Mouse (Mus musculus) CH12.LX (cell line): ENCODE measurements around the gene Sppl2b. TPM values are rescaled to one million over a fixed set of nuclear protein-coding genes. Genes with fewer than 3 reads are reported as not detected.

Experiments used
- DNase-seq: peaks from one replicate; pipeline ENCODE4 v3.0.0-alpha.2; 2013; ENCODE audit errors: extremely low read depth
- H3K27ac ChIP-seq: 2 replicates; pipeline ENCODE4 v1.5.1; 2012; ENCODE audit warnings: low read depth, mild to moderate bottlenecking, control low read depth, moderate library complexity; ENCODE audit not compliant: insufficient read depth
- H3K27me3 ChIP-seq: replicated peaks from 2 replicates; pipeline ENCODE3; 2012; ENCODE audit warnings: inconsistent platforms
- H3K36me3 ChIP-seq, 2 experiments: replicated peaks in 1 of 2; 2 replicates each; pipeline versions ENCODE3 to v1.6.1; 2012; ENCODE audit warnings: inconsistent platforms in 1 of 2, low read length in 1 of 2, mild to moderate bottlenecking in 1 of 2, mixed read lengths in 1 of 2, moderate library complexity in 1 of 2; ENCODE audit not compliant: control insufficient read depth in 1 of 2, insufficient read depth in 1 of 2
- H3K4me1 ChIP-seq, 2 experiments: 2 replicates each; pipeline ENCODE4 v1.6.1; 2012; ENCODE audit warnings: inconsistent platforms in 1 of 2, moderate library complexity in 1 of 2; ENCODE audit not compliant: insufficient read depth in 2 of 2, control insufficient read depth in 1 of 2
- H3K4me2 ChIP-seq: 2 replicates; pipeline ENCODE4 v1.6.1; 2012; ENCODE audit warnings: low read depth, mild to moderate bottlenecking, control low read depth; ENCODE audit not compliant: poor library complexity, insufficient read depth, severe bottlenecking
- H3K4me3 ChIP-seq, 3 experiments: fragments of 150-350 bp in 1 of 3; sonication (generic) in 1 of 3; replicated peaks in 1 of 3; 2 replicates each; pipeline versions ENCODE3 to v1.5.1; 2011 to 2012; ENCODE audit warnings: low read depth in 2 of 3, low read length in 2 of 3, mild to moderate bottlenecking in 2 of 3, moderate library complexity in 2 of 3, control low read depth in 1 of 3, improper control_type of control experiment in 1 of 3, inconsistent platforms in 1 of 3, mixed read lengths in 1 of 3; ENCODE audit not compliant: poor library complexity in 1 of 3
- H3K79me2 ChIP-seq: replicated peaks from 2 replicates; pipeline ENCODE4 v1.6.1; 2012; ENCODE audit warnings: mild to moderate bottlenecking, moderate library complexity; ENCODE audit not compliant: control insufficient read depth, poor library complexity, insufficient read depth, severe bottlenecking; ENCODE audit errors: extremely low read depth
- H3K9ac ChIP-seq: 2 replicates; pipeline ENCODE4 v1.6.1; 2012; ENCODE audit warnings: low read depth, mild to moderate bottlenecking, control low read depth, moderate library complexity; ENCODE audit not compliant: insufficient read depth
- H3K9me3 ChIP-seq: replicated peaks from 2 replicates; pipeline ENCODE3; 2012; ENCODE audit warnings: low read length, inconsistent platforms, mixed read lengths
- CHD1 ChIP-seq: IDR thresholded peaks from 2 replicates; pipeline ENCODE4 v1.6.1; 2012; ENCODE audit warnings: low read depth, low read length, improper control_type of control experiment, inconsistent platforms
- CTCF ChIP-seq, 2 experiments: IDR thresholded peaks in 1 of 2; conservative IDR thresholded peaks in 1 of 2; 2 replicates each; pipeline ENCODE4 v1.5.1; 2011 to 2012; ENCODE audit warnings: low read depth in 2 of 2, low read length in 2 of 2, improper control_type of control experiment in 1 of 2, inconsistent platforms in 1 of 2, mild to moderate bottlenecking in 1 of 2, moderate library complexity in 1 of 2
- E2F4 ChIP-seq: IDR thresholded peaks from 2 replicates; pipeline ENCODE4 v1.6.1; 2011; ENCODE audit warnings: low read depth, low read length, improper control_type of control experiment; ENCODE audit not compliant: insufficient replicate concordance
- ELF1 ChIP-seq: IDR thresholded peaks from 2 replicates; pipeline ENCODE4 v1.6.1; 2014; ENCODE audit warnings: low read depth, mild to moderate bottlenecking, inconsistent platforms, low read length, improper control_type of control experiment
- EP300 ChIP-seq: IDR thresholded peaks from 2 replicates; pipeline ENCODE4 v1.6.1; 2011; ENCODE audit warnings: low read length, improper control_type of control experiment
- ETS1 ChIP-seq: conservative IDR thresholded peaks from 2 replicates; pipeline ENCODE4 v1.6.1; 2012; ENCODE audit warnings: low read depth, mild to moderate bottlenecking, inconsistent platforms, low read length, improper control_type of control experiment, moderate library complexity
- GABPA ChIP-seq: IDR thresholded peaks from 2 replicates; pipeline ENCODE4 v1.6.1; 2012; ENCODE audit warnings: low read depth, low read length, improper control_type of control experiment, inconsistent platforms; ENCODE audit not compliant: insufficient replicate concordance
- JUN ChIP-seq: IDR thresholded peaks from 2 replicates; pipeline ENCODE4 v1.6.1; 2011; ENCODE audit warnings: low read depth, mild to moderate bottlenecking, low read length, improper control_type of control experiment, moderate library complexity; ENCODE audit not compliant: insufficient read depth
- JUND ChIP-seq: conservative IDR thresholded peaks from 2 replicates; pipeline ENCODE4 v1.6.1; 2011; ENCODE audit warnings: low read depth, low read length, improper control_type of control experiment
- KAT2A ChIP-seq: IDR thresholded peaks from 2 replicates; pipeline ENCODE4 v1.6.1; 2012; ENCODE audit warnings: low read length, improper control_type of control experiment, inconsistent platforms; ENCODE audit not compliant: insufficient replicate concordance
- MAZ ChIP-seq: IDR thresholded peaks from 2 replicates; pipeline ENCODE4 v1.6.1; 2012; ENCODE audit warnings: low read depth, mild to moderate bottlenecking, inconsistent platforms, low read length, improper control_type of control experiment, moderate library complexity
- MYC ChIP-seq: IDR thresholded peaks from 2 replicates; pipeline ENCODE4 v1.6.1; 2011; ENCODE audit warnings: low read depth, mild to moderate bottlenecking, improper control_type of control experiment, low read length
- NRF1 ChIP-seq: IDR thresholded peaks from 2 replicates; pipeline ENCODE4 v1.6.1; 2014; ENCODE audit warnings: low read depth, mild to moderate bottlenecking, inconsistent platforms, low read length, improper control_type of control experiment, moderate library complexity
- PAX5 ChIP-seq: IDR thresholded peaks from 2 replicates; pipeline ENCODE4 v1.6.1; 2012; ENCODE audit warnings: low read length, inconsistent platforms, mixed read lengths
- POLR2A ChIP-seq: IDR thresholded peaks from 2 replicates; pipeline ENCODE4 v1.6.1; 2011; ENCODE audit warnings: low read depth, mild to moderate bottlenecking, improper control_type of control experiment, low read length
- POLR2AphosphoS2 ChIP-seq: IDR thresholded peaks from 2 replicates; pipeline ENCODE4 v1.6.1; 2011; ENCODE audit warnings: low read depth, low read length, improper control_type of control experiment
- RAD21 ChIP-seq: IDR thresholded peaks from 2 replicates; pipeline ENCODE4 v1.6.1; 2011; ENCODE audit warnings: low read depth, mild to moderate bottlenecking, low read length, improper control_type of control experiment, moderate library complexity
- RCOR1 ChIP-seq: conservative IDR thresholded peaks from 2 replicates; pipeline ENCODE4 v1.6.1; 2012; ENCODE audit warnings: low read depth, mild to moderate bottlenecking, inconsistent platforms, low read length, improper control_type of control experiment
- SIN3A ChIP-seq: IDR thresholded peaks from 2 replicates; pipeline ENCODE4 v1.6.1; 2012; ENCODE audit warnings: low read length, improper control_type of control experiment, inconsistent platforms
- SMC3 ChIP-seq: IDR thresholded peaks from 2 replicates; pipeline ENCODE4 v1.6.1; 2011; ENCODE audit warnings: low read depth, low read length, improper control_type of control experiment
- TBP ChIP-seq: conservative IDR thresholded peaks from 2 replicates; pipeline ENCODE4 v1.6.1; 2011; ENCODE audit warnings: low read depth, low read length, improper control_type of control experiment
- TCF12 ChIP-seq: IDR thresholded peaks from 2 replicates; pipeline ENCODE4 v1.6.1; 2014; ENCODE audit warnings: low read depth, mild to moderate bottlenecking, inconsistent platforms, low read length, improper control_type of control experiment
- USF1 ChIP-seq: IDR thresholded peaks from 2 replicates; pipeline ENCODE4 v1.6.1; 2014; ENCODE audit warnings: low read depth, mild to moderate bottlenecking, inconsistent platforms, low read length, improper control_type of control experiment
- USF2 ChIP-seq: conservative IDR thresholded peaks from 2 replicates; pipeline ENCODE4 v1.6.1; 2011; ENCODE audit warnings: low read depth, low read length, improper control_type of control experiment
- ZKSCAN1 ChIP-seq: IDR thresholded peaks from 2 replicates; pipeline ENCODE4 v1.6.1; 2012; ENCODE audit warnings: low read depth, inconsistent platforms, low read length, improper control_type of control experiment, borderline replicate concordance
- ZNF384 ChIP-seq: IDR thresholded peaks from 2 replicates; pipeline ENCODE4 v1.6.1; 2012; ENCODE audit warnings: low read depth, low read length, improper control_type of control experiment, inconsistent platforms
- dilution Hi-C: fragments of 300-500 bp; cut with MboI; formaldehyde crosslinking; loops from 2 replicates; pipeline ENCODE4 v1.14.3; 2020; ENCODE audit warnings: low sequenced_read_pairs; ENCODE audit not compliant: extremely low pct_unique_long_range_greater_than_20kb, extremely low pct_ligation_motif_present
- in situ Hi-C: fragments of 300-500 bp; cut with MboI; formaldehyde crosslinking; loops from 3 replicates; pipeline ENCODE4 v1.14.3; 2019; ENCODE audit warnings: low sequenced_read_pairs, low pct_ligation_motif_present, low pct_unique_long_range_greater_than_20kb, mixed read lengths
- polyA plus RNA-seq: library from polyadenylated mRNA; unstranded; fragments of >175 nt; gene quantifications from 2 replicates; pipeline ENCODE4 v1.2.1, GENCODE M21; 2012; ENCODE audit warnings: low read depth; ENCODE audit not compliant: insufficient read length
- total RNA-seq, 2 experiments: library from RNA; depleted of rRNA; stranded (reverse); fragments of 300-350 nt in 1 of 2; fragments of >200 nt in 1 of 2; gene quantifications; 2 replicates each; pipeline ENCODE4 v1.2.3; 2012 to 2014

Gene Sppl2b
- total and polyA plus RNA-seq, 3 experiments: 13.8 to 24.1 (median 19.0) TPM

DNA sequence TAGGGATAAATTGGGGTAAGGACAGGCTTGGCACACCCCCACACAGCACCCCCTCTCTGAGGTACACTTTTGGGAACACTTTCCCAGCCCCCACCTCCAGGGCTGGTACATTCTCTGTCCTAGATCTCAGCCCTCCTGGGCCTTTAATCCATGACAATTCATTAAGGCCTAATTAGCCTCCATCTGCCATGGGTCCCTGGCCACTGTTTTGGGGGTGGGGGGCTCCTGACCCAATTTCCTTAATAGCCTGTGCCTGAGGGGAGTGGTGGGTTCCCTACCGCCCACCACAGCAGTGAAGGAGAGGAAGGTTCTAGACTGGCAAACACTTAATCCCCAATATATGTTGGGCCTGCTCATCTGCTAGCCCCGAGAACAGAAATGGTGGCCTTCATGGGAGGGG, 13.4 kb upstream of the Sppl2b start:
- peaks cover 50% of the 10 kb centered on the region for H3K27me3 ChIP-seq
- dilution Hi-C loops: no loop called here
- no peak overlapping the region for H3K4me2 ChIP-seq

DNA sequence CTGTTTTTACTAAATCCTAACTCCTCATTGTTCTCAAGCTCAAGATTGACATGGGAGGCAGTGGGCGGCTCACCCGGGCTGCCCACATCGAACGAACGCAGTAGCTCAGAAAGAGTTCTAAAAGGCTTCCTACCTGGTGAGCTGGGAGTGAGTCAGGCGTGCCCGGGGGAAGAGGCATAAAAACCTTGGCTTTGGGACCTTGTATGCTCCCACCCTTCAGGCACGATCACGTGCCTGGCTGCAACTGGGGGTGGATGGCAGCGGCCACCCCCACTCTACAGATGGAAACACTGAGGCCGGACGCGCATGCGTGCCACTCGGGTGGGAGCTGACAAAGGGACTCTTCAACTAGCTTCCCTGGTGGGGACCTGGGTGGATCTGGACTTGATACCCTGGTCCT, 12.7 kb upstream of the Sppl2b start:
- TF ChIP-seq E2F4 (no peak), SMC3 (no peak), RCOR1 (no peak), KAT2A (no peak), GABPA (no peak), JUND (no peak), ZKSCAN1 (no peak), NRF1 (no peak), ELF1 (no peak), CTCF (conservative IDR thresholded peaks at IDR 0.05 in 1 of 2, IDR thresholded peaks at IDR 0.05 in 1 of 2; ENCODE audit: low read depth in 2 of 2, low read length in 2 of 2) (no peak), CHD1 (no peak), MYC (no peak), EP300 (no peak), TCF12 (no peak), JUN (no peak), ETS1 (no peak), ZNF384 (no peak), PAX5 (no peak)
- no peaks in the 10 kb centered on the region for H3K36me3 ChIP-seq
- no peak for DNase-seq
- in situ Hi-C loops: no loop called here
- no peak overlapping the region for H3K9ac ChIP-seq
- H3K9me3 ChIP-seq: no peaks in the 10 kb centered on the region
- dilution Hi-C loops: no loop called here
- H3K79me2 ChIP-seq: no peaks in the 10 kb centered on the region
- H3K4me3 ChIP-seq: no peak overlapping the region
- H3K27me3 ChIP-seq: peaks cover 50% of the 10 kb centered on the region
- no peak overlapping the region for H3K27ac ChIP-seq
- no peak overlapping the region for H3K4me2 ChIP-seq
- peaks cover 0 to 8% of the 10 kb centered on the region in 2 experiments; a peak in 1 of 4 replicates for H3K4me1 ChIP-seq

More for the DNA sequence above, 13.4 kb upstream of the Sppl2b start:
- in situ Hi-C loops: no loop called here
- no peaks in the 10 kb centered on the region for H3K36me3 ChIP-seq
- no peaks in the 10 kb centered on the region for H3K9me3 ChIP-seq
- TF ChIP-seq POLR2AphosphoS2 (no peak), USF1 (no peak), MAZ (no peak), ZKSCAN1 (no peak), ETS1 (no peak), RAD21 (no peak), ZNF384 (no peak), TBP (no peak), USF2 (no peak), KAT2A (no peak), JUND (no peak), GABPA (no peak), SIN3A (no peak), POLR2A (no peak), CHD1 (no peak)
- no peaks in the 10 kb centered on the region for H3K79me2 ChIP-seq
- no peak overlapping the region for H3K4me3 ChIP-seq
- peaks cover 0 to 12% of the 10 kb centered on the region in 2 experiments; a peak in 2 of 4 replicates for H3K4me1 ChIP-seq
- no peak overlapping the region for H3K9ac ChIP-seq
- DNase-seq: no peak
- no peak overlapping the region for H3K27ac ChIP-seq
